Mouse (Mus musculus) cerebellum, adult 11 months (tissue): ENCODE results near the gene Tmem233.
A peak's percentile ranks its signal among the peaks of the same experiment; 100 is the strongest.

ENCODE experiments used
- DNase-seq: peaks from one replicate; pipeline ENCODE4 v3.0.0; 2022

Gene Tmem233

GRCm38 (mm10) chr5:116026561-116026960, 56.5 kb downstream of the Tmem233 start:
- no peak for DNase-seq

GRCm38 (mm10) chr5:116026107-116026506, 56.9 kb downstream of the Tmem233 start:
- DNase-seq = no peak

GRCm38 (mm10) chr5:116024327-116024739, 58.7 kb downstream of the Tmem233 start, which contains the start of gene Prkab1:
TSS of gene Prkab1 (minus strand) at chr5:116024508.
- DNase-seq = peak; percentile 87

GRCm38 (mm10) chr5:116023821-116024284, 59.2 kb downstream of the Tmem233 start:
- DNase-seq = no peak

- no peak for DNase-seq
Observed at GRCm38 (mm10) chr5:116023251-116023661, 59.8 kb downstream of the Tmem233 start.

GRCm38 (mm10) chr5:116022658-116023200, 60.3 kb downstream of the Tmem233 start:
- DNase-seq = no peak

GRCm38 (mm10) chr5:116022131-116022530, 60.9 kb downstream of the Tmem233 start:
- no peak for DNase-seq

GRCm38 (mm10) chr5:116021552-116021951, 61.5 kb downstream of the Tmem233 start:
- no peak for DNase-seq

- DNase-seq = no peak
Observed at GRCm38 (mm10) chr5:116019371-116019770, 63.7 kb downstream of the Tmem233 start.

- no peak for DNase-seq
Observed at GRCm38 (mm10) chr5:116018784-116019183, 64.3 kb downstream of the Tmem233 start.

- no peak for DNase-seq
Observed at GRCm38 (mm10) chr5:116018196-116018595, 64.8 kb downstream of the Tmem233 start.

GRCm38 (mm10) chr5:116017391-116017790, 65.7 kb downstream of the Tmem233 start:
- no peak for DNase-seq

GRCm38 (mm10) chr5:116016542-116016941, 66.5 kb downstream of the Tmem233 start:
- DNase-seq = no peak

- DNase-seq = no peak
Observed at GRCm38 (mm10) chr5:116014237-116014636, 68.8 kb downstream of the Tmem233 start.

- DNase-seq = no peak
Observed at GRCm38 (mm10) chr5:116013821-116014220, 69.2 kb downstream of the Tmem233 start.

- DNase-seq = no peak
Observed at GRCm38 (mm10) chr5:116012503-116012902, 70.5 kb downstream of the Tmem233 start.

- DNase-seq = no peak
Observed at GRCm38 (mm10) chr5:116011700-116012099, 71.3 kb downstream of the Tmem233 start.

- no peak for DNase-seq
Observed at GRCm38 (mm10) chr5:116009884-116010627, 73.0 kb downstream of the Tmem233 start.

- no peak for DNase-seq
Observed at GRCm38 (mm10) chr5:116009091-116009851, 73.8 kb downstream of the Tmem233 start.

GRCm38 (mm10) chr5:116007723-116008122, 75.3 kb downstream of the Tmem233 start:
- DNase-seq = no peak

- no peak for DNase-seq
Observed at GRCm38 (mm10) chr5:116006324-116007099, 76.5 kb downstream of the Tmem233 start.

GRCm38 (mm10) chr5:116004271-116004670, 78.8 kb downstream of the Tmem233 start:
- DNase-seq = no peak

GRCm38 (mm10) chr5:116003825-116004224, 79.2 kb downstream of the Tmem233 start:
- no peak for DNase-seq
